Comparison of ENCODE assay signal across 17 mouse cellular contexts in genomic region chr17:48403848-48404247, GRCm38 (mm10). TPM values are rescaled to one million over a fixed set of nuclear protein-coding genes. Genes with fewer than 3 reads are reported as not detected.
"Had no signal": no experiment of that assay in that cellular context is flagged by ENCODE, and none has a peak within 500 bp of the region (broad histone marks: within the 10 kb centered on the region; RNA-seq: fewer than 3 reads in every experiment).

No protein-coding gene starts in this region.

- DNase-seq: kidney, adult 8-10 months; kidney, postnatal 25 days; lung, embryonic 14.5 days; lung, postnatal 10 days; lung, postnatal 4 days; midbrain, embryonic 14.5 days; right cerebral cortex, adult 18-20 months; right cerebral cortex, postnatal 25 days; thymus, postnatal 36 days had no signal

- H3K4me2 ChIP-seq: limb, embryonic 12.5 days; lung, embryonic 14.5 days; neural tube, embryonic 15.5 days had no signal

- ATAC-seq: intestine, postnatal 0 days had no signal

- H3K27me3 ChIP-seq: limb, embryonic 12.5 days; neural tube, embryonic 15.5 days had no signal

- H3K4me3 ChIP-seq: limb, embryonic 12.5 days; midbrain, embryonic 10.5 days; myocyte; neural tube, embryonic 15.5 days had no signal

- H3K9ac ChIP-seq: limb, embryonic 12.5 days; lung, embryonic 14.5 days; neural tube, embryonic 15.5 days had no signal

- H3K27ac ChIP-seq: limb, embryonic 12.5 days; midbrain, embryonic 10.5 days; neural tube, embryonic 15.5 days had no signal

- H3K9me3 ChIP-seq: limb, embryonic 12.5 days; midbrain, embryonic 10.5 days; neural tube, embryonic 15.5 days had no signal

RNA-seq across cellular contexts. Expression of gene Apobec2, which starts 28.9 kb away (rescaled TPM):
- total RNA-seq: left cerebral cortex, postnatal 36 days had no signal
- polyA plus RNA-seq: liver, adult 2 months had no signal

RNA-seq across cellular contexts. Expression of gene Treml1, which starts 44.1 kb away (rescaled TPM):
- total RNA-seq: liver, adult 2 months had no signal
- polyA plus RNA-seq: small intestine, adult 2 months had no signal

RNA-seq across cellular contexts. Expression of gene Tspo2, which starts 47.5 kb away (rescaled TPM):
- total RNA-seq: left cerebral cortex, postnatal 36 days; liver, adult 2 months had no signal
- polyA plus RNA-seq: liver, adult 2 months; myocyte had no signal
